Mouse (Mus musculus) lung, postnatal 0 days (tissue): ENCODE data around the gene Gm45837.

Source experiments
- CTCF ChIP-seq: IDR thresholded peaks from 2 replicates; pipeline ENCODE4 v1.5.1; 2016; ENCODE audit warnings: antibody characterized with exemption, mild to moderate bottlenecking
- EP300 ChIP-seq: IDR thresholded peaks from 2 replicates; pipeline ENCODE4 v1.6.1; 2016; ENCODE audit warnings: antibody characterized with exemption, mild to moderate bottlenecking, control low read depth

- no peak for TF ChIP-seq CTCF
- TF ChIP-seq EP300: no peak
Measured at GRCm38 (mm10) chr7:101379732-101380131, 31.0 kb upstream of the Gm45837 start.
